34 mouse cellular contexts compared by ENCODE assay signal in the genomic region with DNA sequence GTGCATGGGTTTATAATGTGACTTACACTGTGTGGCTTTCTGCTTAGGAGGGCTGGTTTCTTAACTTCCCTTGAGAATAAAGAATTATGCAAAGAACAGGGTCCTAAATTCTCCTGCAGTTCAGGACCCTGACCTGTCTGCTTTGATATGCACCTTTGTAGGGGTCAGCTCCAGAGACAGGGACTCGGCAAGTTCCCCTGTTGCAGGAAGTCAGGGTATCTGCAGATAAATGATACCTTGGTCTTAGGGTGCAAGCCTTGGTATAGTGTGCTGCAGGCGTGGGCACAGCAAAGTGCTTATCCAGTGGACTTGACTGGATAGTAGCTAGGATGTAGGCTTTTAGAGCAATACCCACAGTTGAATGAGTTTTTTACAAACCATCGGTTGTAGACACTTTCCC. TPM values are rescaled to one million over a fixed set of nuclear protein-coding genes. Genes with fewer than 3 reads are reported as not detected.
"Had no signal": no experiment of that assay in that cellular context is flagged by ENCODE, and none has a peak within 500 bp of the region (broad histone marks: within the 10 kb centered on the region; RNA-seq: fewer than 3 reads in every experiment).

No protein-coding gene starts in this region.

- H3K36me3 ChIP-seq: heart, embryonic 12.5 days; heart, embryonic 13.5 days; heart, embryonic 15.5 days; hindbrain, embryonic 10.5 days; hindbrain, embryonic 12.5 days; hindbrain, embryonic 15.5 days; intestine, embryonic 15.5 days; kidney, embryonic 15.5 days had no signal

- DNase-seq: heart, postnatal 10 days; heart, postnatal 14 days; heart, postnatal 36 days; heart, postnatal 4 days; kidney, adult 11 months; kidney, adult 18-20 months; kidney, adult 2 months; kidney, adult 8-10 months; kidney, adult 9 months; kidney, postnatal 10 days; kidney, postnatal 14 days; kidney, postnatal 25 days; kidney, postnatal 36 days; kidney, postnatal 4 days; layer of hippocampus, adult 9-11 months; layer of hippocampus, postnatal 36 days had no signal

- H3K9ac ChIP-seq: heart, embryonic 12.5 days; heart, embryonic 13.5 days; heart, embryonic 15.5 days; hindbrain, embryonic 12.5 days; hindbrain, embryonic 13.5 days; hindbrain, embryonic 14.5 days; hindbrain, embryonic 15.5 days; intestine, embryonic 15.5 days; kidney, embryonic 15.5 days had no signal

- H3K27ac ChIP-seq: heart, embryonic 15.5 days; hindbrain, embryonic 10.5 days; hindbrain, embryonic 12.5 days; hindbrain, embryonic 13.5 days; hindbrain, embryonic 14.5 days; hindbrain, embryonic 15.5 days; hindbrain, postnatal 0 days; intestine, embryonic 15.5 days; kidney, embryonic 15.5 days; kidney, postnatal 0 days; layer of hippocampus, adult 2 months had no signal

- H3K9me3 ChIP-seq: heart, embryonic 12.5 days; heart, embryonic 13.5 days; heart, embryonic 15.5 days; hindbrain, embryonic 10.5 days; hindbrain, embryonic 12.5 days; hindbrain, embryonic 13.5 days; hindbrain, embryonic 15.5 days; intestine, embryonic 15.5 days; kidney, embryonic 15.5 days had no signal

- H3K4me3 ChIP-seq: heart, embryonic 12.5 days; heart, embryonic 13.5 days; heart, embryonic 15.5 days; hindbrain, embryonic 10.5 days; hindbrain, embryonic 12.5 days; hindbrain, embryonic 13.5 days; hindbrain, embryonic 15.5 days; intestine, embryonic 15.5 days; kidney, embryonic 15.5 days; layer of hippocampus, adult 2 months had no signal

- ATAC-seq: hindbrain, embryonic 16.5 days; hindbrain, postnatal 0 days; inflammation-experienced regulatory T-cells, adult 6 months; intestine, embryonic 15.5 days; intestine, embryonic 16.5 days; intestine, postnatal 0 days had no signal

- H3K27me3 ChIP-seq: heart, embryonic 12.5 days; heart, embryonic 13.5 days; heart, embryonic 15.5 days; hindbrain, embryonic 15.5 days; intestine, embryonic 15.5 days; kidney, embryonic 15.5 days had no signal

- H3K4me2 ChIP-seq: heart, embryonic 11.5 days; heart, embryonic 12.5 days; heart, embryonic 13.5 days; heart, embryonic 15.5 days; hindbrain, embryonic 12.5 days; hindbrain, embryonic 13.5 days; hindbrain, embryonic 14.5 days; hindbrain, embryonic 15.5 days; intestine, embryonic 15.5 days; kidney, embryonic 15.5 days had no signal

RNA-seq across cellular contexts. Expression of gene Shisa2, which starts 19.8 kb away (rescaled TPM):
- polyA plus RNA-seq: inflammation-experienced regulatory T-cells, adult 6 months had no signal
